Mouse (Mus musculus) adrenal gland, postnatal 25 days (tissue): ENCODE measurements around the gene Ganab. TPM values are rescaled to one million over a fixed set of nuclear protein-coding genes. Genes with fewer than 3 reads are reported as not detected.
"Not testable (repeated sequence)": the region's sequence is repeated elsewhere in the genome, so short reads cannot be mapped to it uniquely, and the experiment has no call there.

Experiments used
- DNase-seq: peaks from one replicate; pipeline ENCODE4 v3.0.0; 2021; ENCODE audit warnings: mixed read lengths
- total RNA-seq: library from RNA; stranded (reverse); gene quantifications from 2 replicates; pipeline ENCODE4 v1.2.3, GENCODE M21; 2021

The Ganab gene
- total RNA-seq, 1 experiment from 2014 or later: 200 TPM

- DNase-seq: peak; percentile 93
Observed at GRCm38 (mm10) chr19:8888511-8889385, 9.1 kb upstream of the Ganab start, which contains the start of the genes 1810009A15Rik and Gm49416. 1810009A15Rik (plus strand) TSS chr19:8888853. Gm49416 (plus strand) TSS chr19:8888926.

- DNase-seq: peak; percentile 85
Observed at GRCm38 (mm10) chr19:8892829-8893766, 4.8 kb upstream of the Ganab start, which contains the start of gene Ints5. Ints5 (plus strand) TSS chr19:8893005.

GRCm38 (mm10) chr19:8895397-8895960, 2.4 kb upstream of the Ganab start:
- DNase-seq: no peak

- DNase-seq: not testable (repeated sequence)
Observed at GRCm38 (mm10) chr19:8896231-8896630, 1.6 kb upstream of the Ganab start.

GRCm38 (mm10) chr19:8897211-8897864, 533 bp upstream of the Ganab start:
- peak; percentile 60 for DNase-seq

- DNase-seq: no peak
Observed at GRCm38 (mm10) chr19:8898576-8898975, 705 bp downstream of the Ganab start.

GRCm38 (mm10) chr19:8899079-8899478, 1.2 kb downstream of the Ganab start:
- DNase-seq: no peak

GRCm38 (mm10) chr19:8903412-8903811, 5.5 kb downstream of the Ganab start:
- no peak for DNase-seq

GRCm38 (mm10) chr19:8908531-8908930, 10.7 kb downstream of the Ganab start:
- DNase-seq: no peak

GRCm38 (mm10) chr19:8911810-8912209, 13.9 kb downstream of the Ganab start:
- DNase-seq: no peak

- no peak for DNase-seq
Observed at GRCm38 (mm10) chr19:8914212-8914611, 16.3 kb downstream of the Ganab start.

GRCm38 (mm10) chr19:8919000-8919399, 21.1 kb downstream of the Ganab start:
- DNase-seq: no peak

- no peak for DNase-seq
Observed at GRCm38 (mm10) chr19:8919684-8920072, 21.8 kb downstream of the Ganab start.

- DNase-seq: peak; percentile 95
Observed at GRCm38 (mm10) chr19:8920073-8920736, 22.3 kb downstream of the Ganab start, which contains the start of gene B3gat3. B3gat3 (plus strand) TSS chr19:8920374.

- DNase-seq: no peak
Observed at GRCm38 (mm10) chr19:8920836-8921291, 23.0 kb downstream of the Ganab start.

GRCm38 (mm10) chr19:8921741-8922140, 23.9 kb downstream of the Ganab start:
- no peak for DNase-seq

GRCm38 (mm10) chr19:8926766-8927165, 28.9 kb downstream of the Ganab start:
- no peak for DNase-seq

- DNase-seq: no peak
Observed at GRCm38 (mm10) chr19:8927891-8928525, 30.1 kb downstream of the Ganab start.

- no peak for DNase-seq
Observed at GRCm38 (mm10) chr19:8928689-8929223, 30.9 kb downstream of the Ganab start.
